Mouse (Mus musculus) lung, postnatal 4 days (tissue): ENCODE data around the gene Gm10376.
"Not testable (repeated sequence)": the region's sequence is repeated elsewhere in the genome, so short reads cannot be mapped to it uniquely, and the experiment has no call there.

Source experiments
- DNase-seq, 2 experiments: peaks; one replicate each; pipeline ENCODE4 v3.0.0; 2021

Gm10376 gene

DNA sequence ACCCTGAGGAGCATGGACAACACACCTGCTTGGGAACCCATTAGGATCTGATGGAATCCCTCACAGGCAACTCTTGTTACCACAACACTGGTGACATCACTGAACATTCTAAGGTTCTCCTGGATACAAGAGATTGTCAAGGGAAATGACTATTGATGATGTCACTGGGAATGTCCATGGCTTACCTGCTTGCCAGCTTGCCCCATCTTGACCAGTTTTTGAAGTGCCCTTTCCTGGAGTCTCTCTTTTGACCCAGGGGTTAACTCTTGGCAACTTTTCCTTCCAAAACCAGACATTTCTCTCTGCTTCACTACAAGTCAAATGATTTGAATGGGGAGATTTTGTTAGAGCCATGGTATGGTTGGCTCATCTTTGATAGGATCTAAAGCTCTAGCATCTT is at the start of gene Gm10376:
Gm10376 (minus strand) TSS at position 101 of the 400 bp plus-strand sequence.
- not testable (repeated sequence) for DNase-seq

GRCm38 (mm10) chr14:43060179-43060578 is 44.8 kb upstream of the Gm10376 start:
- peak; percentile 5 to 18 for DNase-seq

DNA sequence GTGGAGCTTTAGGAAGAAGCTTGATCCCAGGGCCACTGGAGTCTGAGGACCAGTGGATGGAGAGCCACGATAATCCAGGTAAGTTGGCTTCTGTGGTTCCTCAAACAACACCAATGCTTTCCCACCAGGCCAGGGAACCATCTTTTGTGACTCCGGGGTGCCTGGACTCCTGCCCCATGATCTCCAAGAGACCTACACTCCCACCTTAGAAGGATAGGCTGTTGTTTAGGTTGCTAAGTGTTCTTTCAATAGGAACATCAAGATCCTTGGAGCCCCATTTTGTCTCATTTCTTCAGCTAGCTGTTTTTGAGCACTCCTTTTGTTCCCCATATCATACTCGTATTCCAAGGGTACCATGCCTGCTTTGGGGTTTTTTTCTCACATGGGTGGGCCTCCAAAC is 42.6 kb upstream of the Gm10376 start:
- DNase-seq: peak in 1 of 2 experiments; percentile 18

- DNase-seq: not testable (repeated sequence)
Observed at GRCm38 (mm10) chr14:42993524-42993923, 21.9 kb downstream of the Gm10376 start, which contains the start of gene Gm8082. Gm8082 (minus strand) TSS chr14:42993624.
